Mouse (Mus musculus) kidney, adult 10 weeks (tissue): ENCODE data around the gene Bsph1. TPM values are rescaled to one million over a fixed set of nuclear protein-coding genes. Genes with fewer than 3 reads are reported as not detected.

ENCODE experiments used
- polyA plus RNA-seq: library from polyadenylated mRNA; stranded (reverse); fragments of 350-450 nt; fragmentation: Illumina TruSeq; extraction: RNeasy Lipid Tissue Mini Kit (QIAGEN cat#74804); gene quantifications from one replicate; pipeline ENCODE4 v1.2.3, GENCODE M21; 2014; ENCODE audit warnings: low read depth, low replicate concordance

Bsph1 gene
- not detected for polyA plus RNA-seq

GRCm38 (mm10) chr7:13450541-13450940, at the start of gene Bsph1:
Gene Bsph1, plus strand, starts transcription at chr7:13450841.

Other genes starting within 250 kb of the Bsph1 start
- not detected for gene Vmn1r89, start 237.8 kb upstream of the Bsph1 start, polyA plus RNA-seq
- 2.9 TPM for gene Lig1, start 173.6 kb upstream of the Bsph1 start, polyA plus RNA-seq
- 4.9 TPM for gene Zswim9, start 172.1 kb upstream of the Bsph1 start, polyA plus RNA-seq
- gene Pla2g4c, start 126.2 kb upstream of the Bsph1 start, polyA plus RNA-seq: 0.20 TPM
- gene Cabp5, start 52.7 kb upstream of the Bsph1 start, polyA plus RNA-seq: not detected
- not detected for gene Bsph2, start 120.2 kb downstream of the Bsph1 start, polyA plus RNA-seq
- gene Sult2a5, start 173.1 kb downstream of the Bsph1 start, polyA plus RNA-seq: not detected